Mouse (Mus musculus): ENCODE results near the gene Gadd45b. TPM values are rescaled to one million over a fixed set of nuclear protein-coding genes. Genes with fewer than 3 reads are reported as not detected.
A peak's percentile ranks its signal among the peaks of the same experiment; 100 is the strongest.

Gadd45b gene
- polyA plus RNA-seq, 1 experiment, result 30.6 TPM

- WGBS, result 46% methylated on average over 6 of the region's 6 CpGs
- Histone ChIP-seq H3K27me3 (ENCODE audit: control insufficient read depth, insufficient read depth, low read length) (no peaks in the 10 kb centered on the region), H3K4me3 (replicated peaks; ENCODE audit: insufficient read depth, low read depth, low read length) (no peak overlapping the region), H3K27ac (ENCODE audit: insufficient read depth, low read length) (no peak overlapping the region), H3K4me1 (ENCODE audit: control insufficient read depth, insufficient read depth, low read length) (no peaks in the 10 kb centered on the region; the same call in 1 of the 2 replicates)
- no peak for TF ChIP-seq CTCF (IDR thresholded peaks at IDR 0.05; ENCODE audit: borderline replicate concordance, insufficient read depth, low read depth, low read length)
- no peak for TF ChIP-seq POLR2A (IDR thresholded peaks at IDR 0.05; ENCODE audit: borderline replicate concordance, insufficient read depth, low read length)
- no peak for DNase-seq
These were observed 18.7 kb downstream of the Gadd45b start for GRCm38 (mm10) chr10:80948570-80948969.

GRCm38 (mm10) chr10:80949081-80949480 lies 19.2 kb downstream of the Gadd45b start:
- Histone ChIP-seq H3K4me1 (ENCODE audit: control insufficient read depth, insufficient read depth, low read length) (no peaks in the 10 kb centered on the region; the same call in 1 of the 2 replicates), H3K4me3 (replicated peaks; ENCODE audit: insufficient read depth, low read depth, low read length) (no peak overlapping the region), H3K27me3 (ENCODE audit: control insufficient read depth, insufficient read depth, low read length) (no peaks in the 10 kb centered on the region), H3K27ac (ENCODE audit: insufficient read depth, low read length) (no peak overlapping the region)
- no peak for DNase-seq
- TF ChIP-seq POLR2A (IDR thresholded peaks at IDR 0.05; ENCODE audit: borderline replicate concordance, insufficient read depth, low read length) (no peak), CTCF (IDR thresholded peaks at IDR 0.05; ENCODE audit: borderline replicate concordance, insufficient read depth, low read depth, low read length) (no peak)
- WGBS, result 77% methylated on average over 3 of the region's 3 CpGs

GRCm38 (mm10) chr10:80950314-80950713 lies 20.4 kb downstream of the Gadd45b start:
- 53% methylated on average over 5 of the region's 5 CpGs for WGBS
- Histone ChIP-seq H3K4me1 (ENCODE audit: control insufficient read depth, insufficient read depth, low read length) (peaks cover 11% of the 10 kb centered on the region), H3K27ac (ENCODE audit: insufficient read depth, low read length) (no peak overlapping the region), H3K27me3 (ENCODE audit: control insufficient read depth, insufficient read depth, low read length) (no peaks in the 10 kb centered on the region), H3K4me3 (replicated peaks; ENCODE audit: insufficient read depth, low read depth, low read length) (no peak overlapping the region)
- TF ChIP-seq CTCF (IDR thresholded peaks at IDR 0.05; ENCODE audit: borderline replicate concordance, insufficient read depth, low read depth, low read length) (no peak), POLR2A (IDR thresholded peaks at IDR 0.05; ENCODE audit: borderline replicate concordance, insufficient read depth, low read length) (no peak)
- DNase-seq, result no peak

GRCm38 (mm10) chr10:80951761-80952390 lies 22.0 kb downstream of the Gadd45b start:
- TF ChIP-seq POLR2A (IDR thresholded peaks at IDR 0.05; ENCODE audit: borderline replicate concordance, insufficient read depth, low read length) (no peak), CTCF (IDR thresholded peaks at IDR 0.05; ENCODE audit: borderline replicate concordance, insufficient read depth, low read depth, low read length) (no peak)
- 79% methylated on average over 10 of the region's 10 CpGs for WGBS
- no peak for DNase-seq
- no peak overlapping the region for H3K27ac ChIP-seq (ENCODE audit: insufficient read depth, low read length)
- no peak overlapping the region for H3K4me3 ChIP-seq (replicated peaks; ENCODE audit: insufficient read depth, low read depth, low read length)
- H3K4me1 ChIP-seq (ENCODE audit: control insufficient read depth, insufficient read depth, low read length), result peaks cover 13% of the 10 kb centered on the region
- no peaks in the 10 kb centered on the region for H3K27me3 ChIP-seq (ENCODE audit: control insufficient read depth, insufficient read depth, low read length)

- TF ChIP-seq CTCF (IDR thresholded peaks at IDR 0.05; ENCODE audit: borderline replicate concordance, insufficient read depth, low read depth, low read length) (no peak), POLR2A (IDR thresholded peaks at IDR 0.05; ENCODE audit: borderline replicate concordance, insufficient read depth, low read length) (no peak)
- WGBS, result 87% methylated on average over 15 of the region's 15 CpGs
- Histone ChIP-seq H3K4me1 (ENCODE audit: control insufficient read depth, insufficient read depth, low read length) (peaks cover 13% of the 10 kb centered on the region), H3K27ac (ENCODE audit: insufficient read depth, low read length) (no peak overlapping the region), H3K27me3 (ENCODE audit: control insufficient read depth, insufficient read depth, low read length) (no peaks in the 10 kb centered on the region), H3K4me3 (replicated peaks; ENCODE audit: insufficient read depth, low read depth, low read length) (no peak overlapping the region)
- no peak for DNase-seq
These were observed 22.6 kb downstream of the Gadd45b start for GRCm38 (mm10) chr10:80952449-80952848.

GRCm38 (mm10) chr10:80954415-80954814 lies 24.5 kb downstream of the Gadd45b start:
- no peak overlapping the region for H3K27ac ChIP-seq (ENCODE audit: insufficient read depth, low read length)
- no peaks in the 10 kb centered on the region for H3K27me3 ChIP-seq (ENCODE audit: control insufficient read depth, insufficient read depth, low read length)
- H3K4me3 ChIP-seq (replicated peaks; ENCODE audit: insufficient read depth, low read depth, low read length), result no peak overlapping the region
- WGBS, result 58% methylated on average over 13 of the region's 13 CpGs
- no peak for DNase-seq
- H3K4me1 ChIP-seq (ENCODE audit: control insufficient read depth, insufficient read depth, low read length), result peaks cover 13% of the 10 kb centered on the region
- TF ChIP-seq CTCF (IDR thresholded peaks at IDR 0.05; ENCODE audit: borderline replicate concordance, insufficient read depth, low read depth, low read length), result no peak
- TF ChIP-seq POLR2A (IDR thresholded peaks at IDR 0.05; ENCODE audit: borderline replicate concordance, insufficient read depth, low read length), result no peak

- H3K4me3 ChIP-seq (replicated peaks; ENCODE audit: insufficient read depth, low read depth, low read length), result no peak overlapping the region
- no peak overlapping the region for H3K27ac ChIP-seq (ENCODE audit: insufficient read depth, low read length)
- H3K4me1 ChIP-seq (ENCODE audit: control insufficient read depth, insufficient read depth, low read length), result peaks cover 13% of the 10 kb centered on the region
- DNase-seq, result peak in 1 of 2 experiments; percentile 38
- 12% methylated on average over 6 of the region's 6 CpGs for WGBS
- no peak for TF ChIP-seq CTCF (IDR thresholded peaks at IDR 0.05; ENCODE audit: borderline replicate concordance, insufficient read depth, low read depth, low read length)
- no peak for TF ChIP-seq POLR2A (IDR thresholded peaks at IDR 0.05; ENCODE audit: borderline replicate concordance, insufficient read depth, low read length)
- no peaks in the 10 kb centered on the region for H3K27me3 ChIP-seq (ENCODE audit: control insufficient read depth, insufficient read depth, low read length)
These were observed 25.0 kb downstream of the Gadd45b start for GRCm38 (mm10) chr10:80954843-80955242.

- H3K4me1 ChIP-seq (ENCODE audit: control insufficient read depth, insufficient read depth, low read length), result peaks cover 13% of the 10 kb centered on the region
- no peak overlapping the region for H3K4me3 ChIP-seq (replicated peaks; ENCODE audit: insufficient read depth, low read depth, low read length)
- H3K27me3 ChIP-seq (ENCODE audit: control insufficient read depth, insufficient read depth, low read length), result no peaks in the 10 kb centered on the region
- peak; percentile 76 to 78 for DNase-seq
- WGBS, result 9% methylated on average over 9 of the region's 9 CpGs
- no peak overlapping the region for H3K27ac ChIP-seq (ENCODE audit: insufficient read depth, low read length)
- TF ChIP-seq CTCF (IDR thresholded peaks at IDR 0.05; ENCODE audit: borderline replicate concordance, insufficient read depth, low read depth, low read length) (peak; percentile 88), POLR2A (IDR thresholded peaks at IDR 0.05; ENCODE audit: borderline replicate concordance, insufficient read depth, low read length) (no peak)
These were observed 25.7 kb downstream of the Gadd45b start for GRCm38 (mm10) chr10:80955536-80955935.

Data from cerebellum, adult 2 months (tissue).